Mouse (Mus musculus) heart, embryonic 13.5 days (tissue): Measurements from ENCODE around the gene Fam13a. TPM values are rescaled to one million over a fixed set of nuclear protein-coding genes. Genes with fewer than 3 reads are reported as not detected.
A peak's percentile ranks its signal among the peaks of the same experiment; 100 is the strongest.

ENCODE experiments used
- ATAC-seq: fragments of 200-750 bp; cut with Nextera tagmentation; 2 replicates; pipeline ENCODE4 v1.8.0; 2017; ENCODE audit warnings: moderate TSS enrichment; ENCODE audit not compliant: insufficient number of reproducible peaks, low FRiP score, low TSS enrichment; ENCODE audit errors: extremely low read depth
- H3K27ac ChIP-seq: fragments of 300-500 bp; sonication (generic); replicated peaks from 2 replicates; pipeline ENCODE4 v1.5.1; 2015; ENCODE audit warnings: moderate library complexity, mild to moderate bottlenecking, inconsistent platforms
- H3K27me3 ChIP-seq: fragments of 300-500 bp; sonication (generic); replicated peaks from 2 replicates; pipeline ENCODE4 v1.6.1; 2015; ENCODE audit warnings: mild to moderate bottlenecking, inconsistent platforms
- H3K36me3 ChIP-seq: fragments of 300-500 bp; sonication (generic); 2 replicates; pipeline ENCODE4 v1.6.1; 2015; ENCODE audit warnings: mild to moderate bottlenecking, inconsistent platforms
- H3K4me1 ChIP-seq: fragments of 300-500 bp; sonication (generic); 2 replicates; pipeline ENCODE4 v1.6.1; 2015; ENCODE audit warnings: inconsistent platforms
- H3K4me2 ChIP-seq: fragments of 300-500 bp; sonication (generic); 2 replicates; pipeline ENCODE4 v1.6.1; 2015; ENCODE audit warnings: inconsistent platforms, mild to moderate bottlenecking, moderate library complexity
- H3K4me3 ChIP-seq: fragments of 300-500 bp; sonication (generic); 2 replicates; pipeline ENCODE4 v1.5.1; 2015; ENCODE audit warnings: moderate library complexity, mild to moderate bottlenecking, inconsistent platforms
- H3K9ac ChIP-seq: fragments of 300-500 bp; sonication (generic); 2 replicates; pipeline ENCODE4 v1.6.1; 2015; ENCODE audit warnings: inconsistent platforms, mild to moderate bottlenecking, moderate library complexity
- H3K9me3 ChIP-seq: fragments of 300-500 bp; sonication (generic); 2 replicates; pipeline ENCODE4 v1.6.1; 2016; ENCODE audit warnings: inconsistent platforms
- WGBS: fragments of 180-500 bp; shearing (Covaris S2); methylation state at CpG from one replicate; pipeline ENCODE4 v1.1.7; 2015; ENCODE audit warnings: mixed read lengths; 5-methylcytosine and 5-hydroxymethylcytosine counted together
- polyA plus RNA-seq: library from polyadenylated mRNA; unstranded; fragments of >200 nt; fragmentation: Nextera tagmentation; extraction: Ambion mirVana; gene quantifications from 2 replicates; pipeline ENCODE4 v1.2.1, GENCODE M21; 2015

The Fam13a gene
- polyA plus RNA-seq, 1 experiment from 2014 or later, result 5.7 TPM

GRCm38 (mm10) chr6:58912842-58913241 lies 111.5 kb downstream of the Fam13a start:
- no peak overlapping the region for H3K4me3 ChIP-seq
- peaks cover 46% of the 10 kb centered on the region for H3K36me3 ChIP-seq
- no peak for ATAC-seq
- no peak overlapping the region for H3K27ac ChIP-seq
- H3K27me3 ChIP-seq, result no peaks in the 10 kb centered on the region
- H3K9me3 ChIP-seq, result peaks cover under 1% of the 10 kb centered on the region
- no peak overlapping the region for H3K9ac ChIP-seq
- no peak overlapping the region for H3K4me2 ChIP-seq
- no peaks in the 10 kb centered on the region for H3K4me1 ChIP-seq
- WGBS, result 66% methylated on average over 5 of the region's 5 CpGs

- Histone ChIP-seq H3K4me1 (0 out of 2 replicates have a peak, but pooled peaks cover 3% of the 10 kb centered on the region), H3K4me3 (no peak overlapping the region), H3K27me3 (no peaks in the 10 kb centered on the region), H3K27ac (no peak overlapping the region), H3K4me2 (no peak overlapping the region), H3K9me3 (peaks cover 24% of the 10 kb centered on the region), H3K9ac (no peak overlapping the region), H3K36me3 (peaks cover 56% of the 10 kb centered on the region)
- no peak for ATAC-seq
- WGBS, result 85% methylated on average over 2 of the region's 2 CpGs
Measured at GRCm38 (mm10) chr6:58907791-58908190, 116.6 kb downstream of the Fam13a start.

GRCm38 (mm10) chr6:58907336-58907735 lies 117.0 kb downstream of the Fam13a start:
- peaks cover 24% of the 10 kb centered on the region for H3K9me3 ChIP-seq
- peaks cover 56% of the 10 kb centered on the region for H3K36me3 ChIP-seq
- no peak overlapping the region for H3K9ac ChIP-seq
- ATAC-seq, result no peak
- H3K4me2 ChIP-seq, result peak overlapping the region; percentile 75
- no peaks in the 10 kb centered on the region for H3K27me3 ChIP-seq
- 0 out of 2 replicates have a peak, but pooled peaks cover 3% of the 10 kb centered on the region for H3K4me1 ChIP-seq
- H3K27ac ChIP-seq, result no peak overlapping the region
- WGBS, result 81% methylated on average over 8 of the region's 8 CpGs
- 0 out of 2 replicates have a peak overlapping the region, but pooled peaks have one; percentile 53 for H3K4me3 ChIP-seq

- WGBS, result 42% methylated on average over 34 of the region's 34 CpGs
- H3K4me2 ChIP-seq, result peak within 1 kb of the TSS; percentile 75
- H3K4me1 ChIP-seq, result 0 out of 2 replicates have a peak, but pooled peaks cover 3% of the 10 kb centered on the region
- H3K27ac ChIP-seq, result no peak within 1 kb of the TSS
- ATAC-seq, result no peak; the same call in 1 of the 2 replicates
- H3K36me3 ChIP-seq, result peaks cover 61% of the 10 kb centered on the region
- H3K27me3 ChIP-seq, result no peaks in the 10 kb centered on the region
- peak within 1 kb of the TSS; percentile 53 for H3K4me3 ChIP-seq
- H3K9me3 ChIP-seq, result peaks cover 24% of the 10 kb centered on the region
- peak within 1 kb of the TSS; percentile 71 for H3K9ac ChIP-seq
Measured at GRCm38 (mm10) chr6:58906852-58907261, 117.5 kb downstream of the Fam13a start, which contains the start of gene Nap1l5. Gene Nap1l5, minus strand, starts transcription at chr6:58907076.

GRCm38 (mm10) chr6:58904551-58904950 lies 119.8 kb downstream of the Fam13a start:
- Histone ChIP-seq H3K27ac (no peak overlapping the region), H3K36me3 (peaks cover 71% of the 10 kb centered on the region), H3K4me2 (no peak overlapping the region), H3K9me3 (peaks cover 24% of the 10 kb centered on the region), H3K9ac (no peak overlapping the region), H3K27me3 (no peaks in the 10 kb centered on the region), H3K4me1 (peaks cover 7% of the 10 kb centered on the region; the same call in 1 of the 2 replicates), H3K4me3 (no peak overlapping the region)
- ATAC-seq, result no peak
- WGBS, result 60% methylated on average over 3 of the region's 3 CpGs

- H3K4me2 ChIP-seq, result no peak overlapping the region
- H3K4me1 ChIP-seq, result peaks cover 9% of the 10 kb centered on the region; the same call in 1 of the 2 replicates
- H3K4me3 ChIP-seq, result no peak overlapping the region
- H3K27me3 ChIP-seq, result no peaks in the 10 kb centered on the region
- WGBS, result 45% methylated on average over 8 of the region's 8 CpGs
- H3K27ac ChIP-seq, result no peak overlapping the region
- no peak overlapping the region for H3K9ac ChIP-seq
- peaks cover 62% of the 10 kb centered on the region for H3K36me3 ChIP-seq
- no peak for ATAC-seq
- H3K9me3 ChIP-seq, result peaks cover 24% of the 10 kb centered on the region
Measured at GRCm38 (mm10) chr6:58903171-58903570, 121.2 kb downstream of the Fam13a start.

- H3K9ac ChIP-seq, result no peak overlapping the region
- H3K4me1 ChIP-seq, result peaks cover 16% of the 10 kb centered on the region; the same call in 1 of the 2 replicates
- no peak overlapping the region for H3K4me3 ChIP-seq
- ATAC-seq, result no peak
- peaks cover 54% of the 10 kb centered on the region for H3K36me3 ChIP-seq
- no peaks in the 10 kb centered on the region for H3K27me3 ChIP-seq
- 87% methylated on average over 7 of the region's 7 CpGs for WGBS
- no peak overlapping the region for H3K4me2 ChIP-seq
- 0 out of 2 replicates have a peak, but pooled peaks cover 3% of the 10 kb centered on the region for H3K9me3 ChIP-seq
- H3K27ac ChIP-seq, result no peak overlapping the region
Measured at GRCm38 (mm10) chr6:58900536-58900935, 123.8 kb downstream of the Fam13a start.

- no peak overlapping the region for H3K4me3 ChIP-seq
- H3K4me2 ChIP-seq, result no peak overlapping the region
- ATAC-seq, result no peak
- H3K9me3 ChIP-seq, result no peaks in the 10 kb centered on the region
- WGBS, result 83% methylated on average over 3 of the region's 3 CpGs
- no peak overlapping the region for H3K9ac ChIP-seq
- no peak overlapping the region for H3K27ac ChIP-seq
- no peaks in the 10 kb centered on the region for H3K27me3 ChIP-seq
- peaks cover 59% of the 10 kb centered on the region for H3K36me3 ChIP-seq
- H3K4me1 ChIP-seq, result peaks cover 16% of the 10 kb centered on the region; the same call in 1 of the 2 replicates
Measured at GRCm38 (mm10) chr6:58899076-58899475, 125.3 kb downstream of the Fam13a start.

GRCm38 (mm10) chr6:58896648-58897047 lies 127.7 kb downstream of the Fam13a start:
- 56% methylated on average over 3 of the region's 3 CpGs for WGBS
- H3K4me1 ChIP-seq, result peaks cover 13% of the 10 kb centered on the region; the same call in 1 of the 2 replicates
- ATAC-seq, result no peak
- no peaks in the 10 kb centered on the region for H3K27me3 ChIP-seq
- peak overlapping the region; percentile 50; the same call in 1 of the 2 replicates for H3K27ac ChIP-seq
- peaks cover 73% of the 10 kb centered on the region for H3K36me3 ChIP-seq
- no peaks in the 10 kb centered on the region for H3K9me3 ChIP-seq
- H3K4me2 ChIP-seq, result no peak overlapping the region
- no peak overlapping the region for H3K4me3 ChIP-seq
- H3K9ac ChIP-seq, result no peak overlapping the region

- WGBS, result 83% methylated on average over 4 of the region's 4 CpGs
- Histone ChIP-seq H3K27me3 (no peaks in the 10 kb centered on the region), H3K27ac (no peak overlapping the region), H3K4me3 (no peak overlapping the region), H3K4me2 (no peak overlapping the region), H3K9me3 (no peaks in the 10 kb centered on the region), H3K36me3 (peaks cover 76% of the 10 kb centered on the region), H3K4me1 (peaks cover 13% of the 10 kb centered on the region; the same call in 1 of the 2 replicates), H3K9ac (no peak overlapping the region)
- no peak for ATAC-seq
Measured at GRCm38 (mm10) chr6:58894994-58895393, 129.4 kb downstream of the Fam13a start.

- Histone ChIP-seq H3K4me3 (no peak overlapping the region), H3K4me1 (peaks cover 7% of the 10 kb centered on the region; the same call in 1 of the 2 replicates), H3K9me3 (no peaks in the 10 kb centered on the region), H3K36me3 (peaks cover 88% of the 10 kb centered on the region), H3K27ac (no peak overlapping the region), H3K9ac (no peak overlapping the region), H3K4me2 (no peak overlapping the region), H3K27me3 (no peaks in the 10 kb centered on the region)
- 61% methylated on average over 6 of the region's 6 CpGs for WGBS
- no peak for ATAC-seq
Measured at GRCm38 (mm10) chr6:58893307-58893706, 131.0 kb downstream of the Fam13a start.

GRCm38 (mm10) chr6:58889917-58890316 lies 134.4 kb downstream of the Fam13a start:
- H3K4me2 ChIP-seq, result no peak overlapping the region
- H3K27ac ChIP-seq, result no peak overlapping the region
- no peaks in the 10 kb centered on the region for H3K4me1 ChIP-seq
- no peaks in the 10 kb centered on the region for H3K9me3 ChIP-seq
- H3K36me3 ChIP-seq, result peaks cover 86% of the 10 kb centered on the region
- ATAC-seq, result no peak
- no peak overlapping the region for H3K4me3 ChIP-seq
- H3K27me3 ChIP-seq, result no peaks in the 10 kb centered on the region
- H3K9ac ChIP-seq, result no peak overlapping the region
- WGBS, result 79% methylated on average over 3 of the region's 3 CpGs
